Mouse (Mus musculus): ENCODE results near the gene Atp6v0d1.
A peak's percentile ranks its signal among the peaks of the same experiment; 100 is the strongest.

DNA sequence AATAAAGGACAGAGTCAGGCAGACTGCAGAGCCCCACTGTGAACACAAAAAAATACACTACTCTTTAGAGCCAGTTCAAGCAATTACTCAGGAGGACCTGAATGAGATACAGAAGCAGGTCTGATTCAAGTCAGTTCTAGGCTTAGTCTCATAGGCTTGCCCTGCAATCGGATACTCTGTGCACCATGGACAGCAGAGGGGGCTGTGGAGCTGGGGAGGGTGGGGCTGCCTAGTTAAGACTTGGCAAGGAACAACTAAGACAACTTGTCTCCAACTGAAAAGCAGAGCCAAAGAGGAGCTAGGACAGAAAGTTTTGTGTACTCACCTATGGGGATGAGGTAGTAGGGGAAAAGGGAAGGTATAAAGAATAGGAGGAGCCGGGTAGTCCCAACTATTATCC, 34.1 kb downstream of the Atp6v0d1 start:
- TF ChIP-seq CTCF (IDR thresholded peaks at IDR 0.05; ENCODE audit: low read depth) = peak; percentile 86
- no peak for TF ChIP-seq EP300 (IDR thresholded peaks at IDR 0.05; ENCODE audit: low read depth)
